Mouse (Mus musculus): Measurements from ENCODE around the gene Irgm2.

Gene Irgm2

GRCm38 (mm10) chr11:58261826-58262225 is 62.4 kb downstream of the Irgm2 start:
- no peak for DNase-seq

- no peak for DNase-seq
These were observed 62.9 kb downstream of the Irgm2 start for GRCm38 (mm10) chr11:58262336-58262735.

GRCm38 (mm10) chr11:58263516-58263915 is 64.1 kb downstream of the Irgm2 start:
- no peak for DNase-seq

- no peak for DNase-seq
These were observed 65.1 kb downstream of the Irgm2 start for GRCm38 (mm10) chr11:58264546-58264945.

GRCm38 (mm10) chr11:58268285-58268684 is 68.9 kb downstream of the Irgm2 start:
- DNase-seq: no peak

Measured in layer of hippocampus, adult 9-11 months (tissue).